Mouse (Mus musculus): ENCODE results near the gene S100a14. TPM values are rescaled to one million over a fixed set of nuclear protein-coding genes. Genes with fewer than 3 reads are reported as not detected.

Gene S100a14
- polyA plus RNA-seq, 1 experiment, result 0.96 TPM

DNA sequence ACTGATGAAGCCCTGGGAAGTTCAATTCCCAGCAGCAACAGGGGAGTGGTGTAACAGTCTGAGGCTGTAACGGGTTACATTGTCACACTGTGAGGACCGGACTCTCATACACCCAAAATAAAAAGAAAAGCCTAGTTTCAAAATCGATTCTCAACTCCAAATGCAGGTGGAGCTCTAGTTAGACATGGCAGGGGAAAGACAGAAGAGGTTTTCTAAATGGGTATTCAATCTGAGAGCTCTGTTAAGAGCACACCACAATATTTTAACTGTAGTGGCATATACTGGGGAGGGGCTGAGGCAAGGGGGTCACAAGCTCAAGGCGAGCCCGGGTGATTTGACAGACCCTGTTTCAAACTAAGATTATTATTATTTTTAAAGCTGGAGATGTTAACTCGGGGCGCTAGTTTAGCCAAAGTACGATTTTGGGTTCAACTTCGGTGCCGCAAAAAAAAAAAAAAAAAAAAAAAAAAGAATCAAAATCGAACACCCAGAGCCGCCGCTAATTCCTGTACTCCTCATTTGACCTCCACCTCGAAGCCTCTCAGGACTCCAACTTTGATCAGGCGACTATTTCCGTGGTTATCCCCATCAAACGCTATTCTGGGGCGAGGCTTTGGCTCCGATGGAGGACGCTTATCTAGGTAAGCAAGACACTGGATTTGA lies 18.2 kb upstream of the S100a14 start:
- H3K4me3 ChIP-seq (ENCODE audit: insufficient read depth, poor library complexity, severe bottlenecking), result peak overlapping the region; percentile 84
- peaks cover 49% of the 10 kb centered on the region for H3K36me3 ChIP-seq (ENCODE audit: control insufficient read depth, insufficient read depth)
- peak overlapping the region; percentile 67 for H3ac ChIP-seq (ENCODE audit: control insufficient read depth, insufficient read length, low read depth)
- no peak for TF ChIP-seq MYOG (IDR thresholded peaks at IDR 0.05; ENCODE audit: control insufficient read depth, extremely low read depth, insufficient read length)
- no peak for TF ChIP-seq MAX (IDR thresholded peaks at IDR 0.05)
- TF ChIP-seq MYOD1 (IDR thresholded peaks at IDR 0.05; ENCODE audit: control insufficient read depth, insufficient read length, low read depth), result no peak
- no peak for TF ChIP-seq FOSL1 (IDR thresholded peaks at IDR 0.05; ENCODE audit: insufficient read depth, low read length, poor library complexity, severe bottlenecking)
- TF ChIP-seq CEBPB (IDR thresholded peaks at IDR 0.05; ENCODE audit: low read depth), result no peak
- TF ChIP-seq USF1 (IDR thresholded peaks at IDR 0.05; ENCODE audit: low read depth), result no peak
- no peak for TF ChIP-seq CTCF (IDR thresholded peaks at IDR 0.05; ENCODE audit: control insufficient read depth, insufficient read depth, insufficient read length)
- H3K79me3 ChIP-seq (ENCODE audit: low read depth), result peaks cover 55% of the 10 kb centered on the region
- no peaks in the 10 kb centered on the region for H3K27me3 ChIP-seq (ENCODE audit: control insufficient read depth, insufficient read depth, insufficient read length)
- peaks cover 71% of the 10 kb centered on the region for H3K79me2 ChIP-seq (ENCODE audit: control insufficient read depth, insufficient read depth)

DNA sequence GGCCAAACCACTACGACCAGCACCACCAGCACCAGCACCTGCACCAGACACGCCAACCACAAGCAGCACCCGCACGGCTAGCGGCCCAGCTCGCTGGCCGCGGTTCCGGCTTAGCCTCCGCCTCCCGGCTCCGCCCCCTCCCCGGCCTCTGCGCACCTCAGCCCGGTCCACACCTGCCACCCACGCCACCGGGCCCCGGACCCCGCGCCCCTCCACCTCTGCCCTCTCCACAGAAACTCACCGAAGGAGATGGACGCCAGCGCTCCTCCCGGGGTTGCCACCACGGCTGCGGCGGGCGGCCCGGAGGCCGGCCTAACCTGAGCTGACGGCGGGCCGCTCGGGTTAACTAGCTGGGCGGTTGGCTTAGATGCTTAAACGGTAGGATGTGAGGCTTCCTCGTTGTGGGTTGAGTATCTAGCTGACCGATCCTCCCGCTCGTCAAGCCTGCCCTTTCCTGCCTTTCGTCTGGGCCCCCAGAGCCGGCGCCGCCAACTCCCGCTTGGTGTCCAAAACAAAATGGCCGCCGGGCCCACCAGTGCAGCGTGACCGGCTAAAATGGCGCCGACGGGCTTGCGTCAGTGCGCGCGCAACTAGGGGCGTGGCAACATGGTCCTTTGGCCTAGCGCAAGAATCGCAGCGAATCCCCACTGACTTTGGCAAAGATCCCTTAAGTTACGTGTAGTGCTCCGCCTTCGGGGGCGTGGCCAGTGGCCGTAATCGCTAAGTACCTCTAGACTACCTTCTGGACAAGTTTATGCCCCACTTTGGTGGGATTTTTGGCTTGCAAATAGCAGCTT lies 17.5 kb upstream of the S100a14 start, which contains the start of gene Chtop:
Gene Chtop (minus strand): TSS at position 549 of the 797 bp plus-strand sequence.
- H3ac ChIP-seq (ENCODE audit: control insufficient read depth, insufficient read length, low read depth), result peak within 1 kb of the TSS; percentile 67
- H3K79me3 ChIP-seq (ENCODE audit: low read depth), result peaks cover 48% of the 10 kb centered on the region
- no peaks in the 10 kb centered on the region for H3K27me3 ChIP-seq (ENCODE audit: control insufficient read depth, insufficient read depth, insufficient read length)
- TF ChIP-seq MAX (IDR thresholded peaks at IDR 0.05) (peak; percentile 26), USF1 (IDR thresholded peaks at IDR 0.05; ENCODE audit: low read depth) (no peak)
- H3K36me3 ChIP-seq (ENCODE audit: control insufficient read depth, insufficient read depth), result peaks cover 41% of the 10 kb centered on the region
- H3K79me2 ChIP-seq (ENCODE audit: control insufficient read depth, insufficient read depth), result peaks cover 71% of the 10 kb centered on the region
- peak within 1 kb of the TSS; percentile 84 for H3K4me3 ChIP-seq (ENCODE audit: insufficient read depth, poor library complexity, severe bottlenecking)

DNA sequence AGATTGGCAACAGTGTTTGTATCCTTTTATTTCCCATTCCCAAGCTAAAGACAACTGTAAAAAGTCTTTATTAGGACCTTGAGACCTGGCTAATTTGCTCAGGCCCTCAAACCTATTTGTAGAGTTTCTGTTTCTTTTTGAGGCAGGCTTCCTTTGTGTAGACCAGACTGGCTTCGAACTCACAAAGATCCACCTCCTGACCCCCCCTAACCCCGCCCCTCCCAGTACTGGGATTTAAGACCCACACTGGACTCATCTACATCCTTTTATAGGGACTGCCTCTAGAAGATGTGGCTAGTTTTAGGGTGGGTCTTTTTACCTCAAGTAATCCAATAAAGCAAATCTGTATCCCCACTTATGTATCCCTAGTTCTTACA lies 16.9 kb upstream of the S100a14 start:
- TF ChIP-seq CTCF (IDR thresholded peaks at IDR 0.05; ENCODE audit: control insufficient read depth, insufficient read depth, insufficient read length), result no peak
- no peak for TF ChIP-seq USF1 (IDR thresholded peaks at IDR 0.05; ENCODE audit: low read depth)
- no peak for TF ChIP-seq MYOG (IDR thresholded peaks at IDR 0.05; ENCODE audit: control insufficient read depth, extremely low read depth, insufficient read length)
- TF ChIP-seq MAX (IDR thresholded peaks at IDR 0.05), result no peak
- TF ChIP-seq MYOD1 (IDR thresholded peaks at IDR 0.05; ENCODE audit: control insufficient read depth, insufficient read length, low read depth), result no peak
- TF ChIP-seq FOSL1 (IDR thresholded peaks at IDR 0.05; ENCODE audit: insufficient read depth, low read length, poor library complexity, severe bottlenecking), result no peak
- TF ChIP-seq CEBPB (IDR thresholded peaks at IDR 0.05; ENCODE audit: low read depth), result no peak
- no peak overlapping the region for H3K4me3 ChIP-seq (ENCODE audit: insufficient read depth, poor library complexity, severe bottlenecking)

DNA sequence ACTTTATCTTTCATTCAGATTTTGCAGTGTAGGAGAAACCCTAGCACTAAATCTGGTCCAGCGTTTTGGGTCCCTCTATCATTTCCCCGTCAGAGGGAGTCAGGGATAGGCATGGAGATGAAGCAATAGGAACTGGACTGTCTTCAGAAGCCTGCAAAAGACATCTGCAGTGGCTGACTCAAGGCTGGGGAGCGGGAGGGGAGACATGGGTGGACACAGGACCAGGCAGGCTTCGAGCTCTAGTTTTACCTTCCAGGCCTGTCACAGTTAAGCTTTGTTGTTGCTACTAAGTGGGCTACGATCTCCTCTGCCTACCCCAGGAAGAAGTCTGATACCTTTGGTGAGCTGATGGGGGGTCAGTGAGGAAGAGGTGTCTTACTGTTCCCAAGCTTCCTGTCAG lies 14.4 kb upstream of the S100a14 start:
- Histone ChIP-seq H3K27me3 (ENCODE audit: control insufficient read depth, insufficient read depth, insufficient read length) (no peaks in the 10 kb centered on the region), H3K79me3 (ENCODE audit: low read depth) (peaks cover 18% of the 10 kb centered on the region), H3ac (ENCODE audit: control insufficient read depth, insufficient read length, low read depth) (no peak overlapping the region), H3K4me3 (ENCODE audit: insufficient read depth, poor library complexity, severe bottlenecking) (no peak overlapping the region), H3K79me2 (ENCODE audit: control insufficient read depth, insufficient read depth) (peaks cover 54% of the 10 kb centered on the region), H3K36me3 (ENCODE audit: control insufficient read depth, insufficient read depth) (peaks cover 10% of the 10 kb centered on the region)
- no peak for TF ChIP-seq FOSL1 (IDR thresholded peaks at IDR 0.05; ENCODE audit: insufficient read depth, low read length, poor library complexity, severe bottlenecking)
- no peak for TF ChIP-seq CTCF (IDR thresholded peaks at IDR 0.05; ENCODE audit: control insufficient read depth, insufficient read depth, insufficient read length)
- TF ChIP-seq MYOG (IDR thresholded peaks at IDR 0.05; ENCODE audit: control insufficient read depth, extremely low read depth, insufficient read length), result no peak
- TF ChIP-seq MAX (IDR thresholded peaks at IDR 0.05), result no peak
- TF ChIP-seq CEBPB (IDR thresholded peaks at IDR 0.05; ENCODE audit: low read depth), result no peak
- TF ChIP-seq USF1 (IDR thresholded peaks at IDR 0.05; ENCODE audit: low read depth), result no peak
- no peak for TF ChIP-seq MYOD1 (IDR thresholded peaks at IDR 0.05; ENCODE audit: control insufficient read depth, insufficient read length, low read depth)

More for the DNA sequence above, 16.9 kb upstream of the S100a14 start:
- peaks cover 35% of the 10 kb centered on the region for H3K36me3 ChIP-seq (ENCODE audit: control insufficient read depth, insufficient read depth)
- peaks cover 42% of the 10 kb centered on the region for H3K79me3 ChIP-seq (ENCODE audit: low read depth)
- H3K27me3 ChIP-seq (ENCODE audit: control insufficient read depth, insufficient read depth, insufficient read length), result no peaks in the 10 kb centered on the region
- no peak overlapping the region for H3ac ChIP-seq (ENCODE audit: control insufficient read depth, insufficient read length, low read depth)
- peaks cover 65% of the 10 kb centered on the region for H3K79me2 ChIP-seq (ENCODE audit: control insufficient read depth, insufficient read depth)

DNA sequence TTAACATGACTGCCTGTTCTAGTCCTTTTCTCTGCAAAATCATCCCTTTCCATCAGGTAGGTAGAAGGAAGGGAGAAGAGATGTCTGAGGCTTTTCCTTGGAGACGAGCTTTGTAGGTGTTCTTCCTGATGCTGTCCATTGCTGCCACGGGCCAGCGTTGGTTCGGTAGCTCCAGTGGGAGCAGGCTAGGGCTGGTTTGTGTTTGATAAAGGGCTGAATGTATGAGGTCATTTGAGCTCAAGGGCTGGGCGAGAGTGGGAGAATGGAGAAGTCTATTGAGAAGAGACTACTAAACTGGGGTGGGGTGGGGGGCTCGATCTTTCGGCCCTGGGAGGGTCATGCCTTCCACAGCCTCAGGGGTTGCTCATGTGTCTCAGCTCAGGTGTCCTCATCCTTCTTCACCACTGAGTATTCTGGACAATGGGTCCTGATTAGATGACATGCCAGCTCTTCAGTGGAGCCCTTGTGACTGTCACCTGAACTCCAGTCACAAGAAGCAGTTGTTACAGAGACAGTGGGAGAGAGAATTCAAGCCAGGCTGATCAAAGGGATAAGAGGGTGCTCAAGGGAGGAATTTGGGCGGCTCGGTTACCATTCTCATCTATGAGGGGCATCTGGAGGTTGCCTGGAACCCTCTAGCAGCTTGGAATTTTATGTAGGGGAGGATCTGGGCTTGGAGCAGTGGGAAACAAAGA lies 13.6 kb upstream of the S100a14 start:
- Histone ChIP-seq H3K4me3 (ENCODE audit: insufficient read depth, poor library complexity, severe bottlenecking) (peak overlapping the region; percentile 35), H3ac (ENCODE audit: control insufficient read depth, insufficient read length, low read depth) (no peak overlapping the region), H3K36me3 (ENCODE audit: control insufficient read depth, insufficient read depth) (peaks cover 6% of the 10 kb centered on the region), H3K79me3 (ENCODE audit: low read depth) (peaks cover 10% of the 10 kb centered on the region), H3K79me2 (ENCODE audit: control insufficient read depth, insufficient read depth) (peaks cover 46% of the 10 kb centered on the region), H3K27me3 (ENCODE audit: control insufficient read depth, insufficient read depth, insufficient read length) (no peaks in the 10 kb centered on the region)
- TF ChIP-seq CEBPB (IDR thresholded peaks at IDR 0.05; ENCODE audit: low read depth), result no peak
- TF ChIP-seq MAX (IDR thresholded peaks at IDR 0.05), result no peak
- no peak for TF ChIP-seq FOSL1 (IDR thresholded peaks at IDR 0.05; ENCODE audit: insufficient read depth, low read length, poor library complexity, severe bottlenecking)
- no peak for TF ChIP-seq CTCF (IDR thresholded peaks at IDR 0.05; ENCODE audit: control insufficient read depth, insufficient read depth, insufficient read length)
- no peak for TF ChIP-seq USF1 (IDR thresholded peaks at IDR 0.05; ENCODE audit: low read depth)
- TF ChIP-seq MYOG (IDR thresholded peaks at IDR 0.05; ENCODE audit: control insufficient read depth, extremely low read depth, insufficient read length), result no peak
- no peak for TF ChIP-seq MYOD1 (IDR thresholded peaks at IDR 0.05; ENCODE audit: control insufficient read depth, insufficient read length, low read depth)

Data from C2C12 (cell line).